Mouse (Mus musculus) central nervous system, embryonic 18 days (tissue): Measurements from ENCODE around the gene Klc2. TPM values are rescaled to one million over a fixed set of nuclear protein-coding genes. Genes with fewer than 3 reads are reported as not detected.

Experiments
- polyA plus RNA-seq: library from polyadenylated mRNA; depleted of rRNA; stranded (reverse); fragments of >200 nt; gene quantifications from 2 replicates; pipeline ENCODE4 v1.2.3, GENCODE M21; 2012; rRNA removed

Gene Klc2
- polyA plus RNA-seq = 104 and 108 TPM in 2 replicates

GRCm38 (mm10) chr19:5118384-5118698 is at the start of gene Klc2:
Gene Klc2 (minus strand): TSS chr19:5118560.

GRCm38 (mm10) chr19:5106731-5107191 is 11.6 kb downstream of the Klc2 start, which contains the start of gene Rab1b:
Gene Rab1b (minus strand): TSS chr19:5107072.

GRCm38 (mm10) chr19:5098363-5099143 is 19.8 kb downstream of the Klc2 start, which contains the start of gene Cnih2:
Gene Cnih2 (minus strand): TSS chr19:5098521.

GRCm38 (mm10) chr19:5087884-5088728 is 30.3 kb downstream of the Klc2 start, which contains the start of gene Yif1a:
Gene Yif1a (plus strand): TSS chr19:5088538.

GRCm38 (mm10) chr19:5085145-5085863 is 33.1 kb downstream of the Klc2 start, which contains the start of gene Tmem151a:
Gene Tmem151a (minus strand): TSS chr19:5085531.

GRCm38 (mm10) chr19:5067867-5068569 is 50.3 kb downstream of the Klc2 start, which contains the start of gene Cd248:
Gene Cd248 (plus strand): TSS chr19:5068078.

Other genes starting within 250 kb of the Klc2 start
- gene Actn3, start 240.7 kb downstream of the Klc2 start, polyA plus RNA-seq = 1.1 and 2.5 TPM in 2 replicates
- gene Zdhhc24, start 239.9 kb downstream of the Klc2 start, polyA plus RNA-seq = 34.2 and 37.1 TPM in 2 replicates
- 19.7 and 23.0 TPM in 2 replicates for gene Bbs1, start 211.9 kb downstream of the Klc2 start, polyA plus RNA-seq
- 89.2 and 90.6 TPM in 2 replicates for gene Dpp3, start 190.3 kb downstream of the Klc2 start, polyA plus RNA-seq
- gene Peli3, start 175.4 kb downstream of the Klc2 start, polyA plus RNA-seq = 11.6 and 14.6 TPM in 2 replicates
- gene Mrpl11, start 156.4 kb downstream of the Klc2 start, polyA plus RNA-seq = 93.3 and 102 TPM in 2 replicates
- gene Npas4, start 128.2 kb downstream of the Klc2 start, polyA plus RNA-seq = 7.7 and 9.5 TPM in 2 replicates
- gene Slc29a2, start 94.7 kb downstream of the Klc2 start, polyA plus RNA-seq = 39.3 and 39.8 TPM in 2 replicates
- gene B4gat1, start 79.7 kb downstream of the Klc2 start, polyA plus RNA-seq = 56.5 and 59.7 TPM in 2 replicates
- 3.2 TPM in 2 replicates for gene AC124502.3, start 79.7 kb downstream of the Klc2 start, polyA plus RNA-seq
- 24.9 and 25.9 TPM in 2 replicates for gene Brms1, start 77.2 kb downstream of the Klc2 start, polyA plus RNA-seq
- gene Rin1, start 68.1 kb downstream of the Klc2 start, polyA plus RNA-seq = 3.1 and 3.9 TPM in 2 replicates
- 8.3 and 9.9 TPM in 2 replicates for gene Cd248, start 50.5 kb downstream of the Klc2 start, polyA plus RNA-seq
- 24.0 and 25.4 TPM in 2 replicates for gene Tmem151a, start 33.0 kb downstream of the Klc2 start, polyA plus RNA-seq
- 48.7 and 56.5 TPM in 2 replicates for gene Yif1a, start 30.0 kb downstream of the Klc2 start, polyA plus RNA-seq
- 463 and 505 TPM in 2 replicates for gene Cnih2, start 20.0 kb downstream of the Klc2 start, polyA plus RNA-seq
- 152 and 160 TPM in 2 replicates for gene Rab1b, start 11.5 kb downstream of the Klc2 start, polyA plus RNA-seq
- 50.6 and 57.1 TPM in 2 replicates for gene Pacs1, start 154.6 kb upstream of the Klc2 start, polyA plus RNA-seq
- gene Sf3b2, start 176.9 kb upstream of the Klc2 start, polyA plus RNA-seq = 142 and 151 TPM in 2 replicates
- 38.8 and 47.3 TPM in 2 replicates for gene Gal3st3, start 179.8 kb upstream of the Klc2 start, polyA plus RNA-seq
- gene Catsper1, start 217.2 kb upstream of the Klc2 start, polyA plus RNA-seq = not detected in 2 replicates
- 4.0 and 5.6 TPM in 2 replicates for gene Cst6, start 231.0 kb upstream of the Klc2 start, polyA plus RNA-seq
- 28.7 and 30.5 TPM in 2 replicates for gene Eif1ad, start 248.2 kb upstream of the Klc2 start, polyA plus RNA-seq
- gene Banf1, start 248.6 kb upstream of the Klc2 start, polyA plus RNA-seq = 233 and 237 TPM in 2 replicates